Mouse (Mus musculus) kidney, embryonic 15.5 days (tissue): ENCODE data around the gene Gucy2e. TPM values are rescaled to one million over a fixed set of nuclear protein-coding genes. Genes with fewer than 3 reads are reported as not detected.

Experiments
- ATAC-seq: fragments of 200-750 bp; cut with Nextera tagmentation; replicated peaks from 2 replicates; pipeline ENCODE4 v1.8.0; 2017; ENCODE audit warnings: moderate TSS enrichment; ENCODE audit not compliant: low FRiP score
- H3K27ac ChIP-seq: fragments of 300-500 bp; sonication (generic); 2 replicates; pipeline ENCODE4 v1.5.1; 2015; ENCODE audit warnings: mild to moderate bottlenecking, inconsistent platforms
- H3K27me3 ChIP-seq: fragments of 300-500 bp; sonication (generic); 2 replicates; pipeline ENCODE4 v1.6.1; 2015; ENCODE audit warnings: inconsistent platforms
- H3K36me3 ChIP-seq: fragments of 300-500 bp; sonication (generic); 2 replicates; pipeline ENCODE4 v1.6.1; 2015; ENCODE audit warnings: inconsistent platforms
- H3K4me1 ChIP-seq: fragments of 300-500 bp; sonication (generic); 2 replicates; pipeline ENCODE4 v1.6.1; 2015; ENCODE audit warnings: inconsistent platforms
- H3K4me2 ChIP-seq: fragments of 300-500 bp; sonication (generic); 2 replicates; pipeline ENCODE4 v1.6.1; 2015; ENCODE audit warnings: moderate library complexity, mild to moderate bottlenecking, inconsistent platforms
- H3K4me3 ChIP-seq: fragments of 300-500 bp; sonication (generic); replicated peaks from 2 replicates; pipeline ENCODE4 v1.5.1; 2015; ENCODE audit warnings: mild to moderate bottlenecking, inconsistent platforms
- H3K9ac ChIP-seq: fragments of 300-500 bp; sonication (generic); 2 replicates; pipeline ENCODE4 v1.6.1; 2015; ENCODE audit warnings: mild to moderate bottlenecking, inconsistent platforms
- H3K9me3 ChIP-seq: fragments of 300-500 bp; sonication (generic); replicated peaks from 2 replicates; pipeline ENCODE4 v1.6.1; 2016; ENCODE audit warnings: inconsistent platforms
- WGBS: fragments of 180-500 bp; shearing (Covaris S2); methylation state at CpG from one replicate; pipeline ENCODE4 v1.1.7; 2015; ENCODE audit warnings: mixed read lengths; 5-methylcytosine and 5-hydroxymethylcytosine counted together
- polyA plus RNA-seq: library from polyadenylated mRNA; unstranded; fragments of >200 nt; fragmentation: Nextera tagmentation; extraction: Ambion mirVana; gene quantifications from 2 replicates; pipeline ENCODE4 v1.2.1, GENCODE M21; 2015

The Gucy2e gene
- polyA plus RNA-seq, 1 experiment from 2014 or later: 0.17 TPM

- H3K27me3 ChIP-seq: peaks cover 46% of the 10 kb centered on the region
- peaks cover 11% of the 10 kb centered on the region for H3K4me1 ChIP-seq
- 0 out of 2 replicates have a peak within 1 kb of the TSS, but pooled peaks have one; percentile 23 for H3K9ac ChIP-seq
- peak within 1 kb of the TSS; percentile 35 for H3K4me3 ChIP-seq
- ATAC-seq: no peak
- 36% methylated on average over 6 of the region's 6 CpGs for WGBS
- H3K9me3 ChIP-seq: no peaks in the 10 kb centered on the region
- peak within 1 kb of the TSS; percentile 60 for H3K4me2 ChIP-seq
- H3K27ac ChIP-seq: no peak within 1 kb of the TSS
- no peaks in the 10 kb centered on the region for H3K36me3 ChIP-seq
Measured at GRCm38 (mm10) chr11:69197743-69198142, 39.1 kb downstream of the Gucy2e start, which contains the start of gene Alox8. Alox8 (minus strand) TSS chr11:69197843.

- no peaks in the 10 kb centered on the region for H3K9me3 ChIP-seq
- H3K4me1 ChIP-seq: peaks cover 11% of the 10 kb centered on the region
- H3K27ac ChIP-seq: no peak overlapping the region
- H3K4me2 ChIP-seq: peak overlapping the region; percentile 60
- H3K27me3 ChIP-seq: peaks cover 46% of the 10 kb centered on the region
- under 1% methylated on average over 14 of the region's 14 CpGs for WGBS
- no peaks in the 10 kb centered on the region for H3K36me3 ChIP-seq
- peak overlapping the region; percentile 35 for H3K4me3 ChIP-seq
- H3K9ac ChIP-seq: 0 out of 2 replicates have a peak overlapping the region, but pooled peaks have one; percentile 23
- ATAC-seq: no peak
Measured at GRCm38 (mm10) chr11:69197194-69197593, 39.6 kb downstream of the Gucy2e start.

- Histone ChIP-seq H3K27me3 (peaks cover 46% of the 10 kb centered on the region), H3K9ac (no peak overlapping the region), H3K4me2 (peak overlapping the region; percentile 60), H3K4me1 (peaks cover 11% of the 10 kb centered on the region), H3K4me3 (peak overlapping the region; percentile 35), H3K9me3 (no peaks in the 10 kb centered on the region), H3K27ac (no peak overlapping the region), H3K36me3 (no peaks in the 10 kb centered on the region)
- ATAC-seq: no peak
- 10% methylated on average over 5 of the region's 5 CpGs for WGBS
Measured at GRCm38 (mm10) chr11:69196766-69197165, 40.1 kb downstream of the Gucy2e start.

GRCm38 (mm10) chr11:69192840-69193239 lies 44.0 kb downstream of the Gucy2e start:
- WGBS: 2% methylated on average over 1 of the region's 1 CpGs
- no peak overlapping the region for H3K27ac ChIP-seq
- ATAC-seq: no peak
- no peaks in the 10 kb centered on the region for H3K36me3 ChIP-seq
- no peak overlapping the region for H3K4me3 ChIP-seq
- peaks cover 34% of the 10 kb centered on the region for H3K27me3 ChIP-seq
- H3K9me3 ChIP-seq: no peaks in the 10 kb centered on the region
- H3K4me2 ChIP-seq: no peak overlapping the region
- no peak overlapping the region for H3K9ac ChIP-seq
- H3K4me1 ChIP-seq: peaks cover 11% of the 10 kb centered on the region

- Histone ChIP-seq H3K9me3 (no peaks in the 10 kb centered on the region), H3K27me3 (no peaks in the 10 kb centered on the region), H3K4me3 (no peak overlapping the region), H3K36me3 (no peaks in the 10 kb centered on the region), H3K4me1 (0 out of 2 replicates have a peak, but pooled peaks cover 3% of the 10 kb centered on the region), H3K9ac (no peak overlapping the region), H3K4me2 (no peak overlapping the region), H3K27ac (no peak overlapping the region)
- WGBS: 78% methylated on average over 6 of the region's 6 CpGs
- ATAC-seq: no peak
Measured at GRCm38 (mm10) chr11:69185936-69186335, 50.9 kb downstream of the Gucy2e start.

- H3K9me3 ChIP-seq: no peaks in the 10 kb centered on the region
- WGBS: 66% methylated on average over 5 of the region's 5 CpGs
- no peak for ATAC-seq
- H3K4me3 ChIP-seq: no peak overlapping the region
- H3K27ac ChIP-seq: no peak overlapping the region
- no peak overlapping the region for H3K9ac ChIP-seq
- no peaks in the 10 kb centered on the region for H3K36me3 ChIP-seq
- no peaks in the 10 kb centered on the region for H3K27me3 ChIP-seq
- H3K4me1 ChIP-seq: 0 out of 2 replicates have a peak, but pooled peaks cover 3% of the 10 kb centered on the region
- H3K4me2 ChIP-seq: no peak overlapping the region
Measured at GRCm38 (mm10) chr11:69185031-69185430, 51.8 kb downstream of the Gucy2e start.

GRCm38 (mm10) chr11:69180120-69180519 lies 56.7 kb downstream of the Gucy2e start:
- ATAC-seq: no peak
- Histone ChIP-seq H3K4me1 (0 out of 2 replicates have a peak, but pooled peaks cover 8% of the 10 kb centered on the region), H3K9me3 (no peaks in the 10 kb centered on the region), H3K9ac (no peak overlapping the region), H3K4me2 (no peak overlapping the region), H3K27ac (no peak overlapping the region), H3K36me3 (no peaks in the 10 kb centered on the region), H3K27me3 (no peaks in the 10 kb centered on the region), H3K4me3 (no peak overlapping the region)
- whole genome bisulfite sequencing: 88% methylated on average over 4 of the region's 4 CpGs

GRCm38 (mm10) chr11:69179512-69179911 lies 57.3 kb downstream of the Gucy2e start:
- Histone ChIP-seq H3K27ac (no peak overlapping the region), H3K9ac (no peak overlapping the region), H3K9me3 (no peaks in the 10 kb centered on the region), H3K4me2 (no peak overlapping the region), H3K4me1 (0 out of 2 replicates have a peak, but pooled peaks cover 8% of the 10 kb centered on the region), H3K36me3 (no peaks in the 10 kb centered on the region), H3K4me3 (no peak overlapping the region), H3K27me3 (no peaks in the 10 kb centered on the region)
- no peak for ATAC-seq
- whole genome bisulfite sequencing: 68% methylated on average over 3 of the region's 3 CpGs

- 85% methylated on average over 3 of the region's 3 CpGs for WGBS
Measured at GRCm38 (mm10) chr11:69178525-69178924, 58.3 kb downstream of the Gucy2e start.

GRCm38 (mm10) chr11:69174722-69175121 lies 62.1 kb downstream of the Gucy2e start:
- H3K4me1 ChIP-seq: peaks cover 9% of the 10 kb centered on the region; the same call in 1 of the 2 replicates
- no peaks in the 10 kb centered on the region for H3K9me3 ChIP-seq
- WGBS: 80% methylated on average over 7 of the region's 7 CpGs
- H3K4me2 ChIP-seq: no peak overlapping the region
- H3K27me3 ChIP-seq: no peaks in the 10 kb centered on the region
- no peak overlapping the region for H3K4me3 ChIP-seq
- no peak for ATAC-seq
- no peak overlapping the region for H3K9ac ChIP-seq
- H3K27ac ChIP-seq: no peak overlapping the region
- H3K36me3 ChIP-seq: no peaks in the 10 kb centered on the region

More at GRCm38 (mm10) chr11:69178525-69178924, 58.3 kb downstream of the Gucy2e start:
- no peak overlapping the region for H3K4me2 ChIP-seq
- no peak for ATAC-seq
- no peak overlapping the region for H3K9ac ChIP-seq
- H3K4me1 ChIP-seq: 0 out of 2 replicates have a peak, but pooled peaks cover 8% of the 10 kb centered on the region
- no peaks in the 10 kb centered on the region for H3K36me3 ChIP-seq
- no peak overlapping the region for H3K4me3 ChIP-seq
- H3K27me3 ChIP-seq: no peaks in the 10 kb centered on the region
- no peak overlapping the region for H3K27ac ChIP-seq
- no peaks in the 10 kb centered on the region for H3K9me3 ChIP-seq

GRCm38 (mm10) chr11:69172606-69173005 lies 64.2 kb downstream of the Gucy2e start:
- Histone ChIP-seq H3K4me1 (peaks cover 22% of the 10 kb centered on the region; the same call in 1 of the 2 replicates), H3K4me2 (no peak overlapping the region), H3K4me3 (no peak overlapping the region), H3K36me3 (no peaks in the 10 kb centered on the region), H3K27me3 (no peaks in the 10 kb centered on the region), H3K9ac (no peak overlapping the region), H3K27ac (no peak overlapping the region), H3K9me3 (no peaks in the 10 kb centered on the region)
- WGBS: 75% methylated on average over 2 of the region's 2 CpGs
- ATAC-seq: no peak

- ATAC-seq: no peak
- no peak overlapping the region for H3K4me2 ChIP-seq
- no peaks in the 10 kb centered on the region for H3K9me3 ChIP-seq
- no peak overlapping the region for H3K27ac ChIP-seq
- no peak overlapping the region for H3K9ac ChIP-seq
- 29% methylated on average over 7 of the region's 7 CpGs for WGBS
- H3K27me3 ChIP-seq: no peaks in the 10 kb centered on the region
- H3K4me3 ChIP-seq: no peak overlapping the region
- peaks cover 24% of the 10 kb centered on the region; the same call in 1 of the 2 replicates for H3K4me1 ChIP-seq
- no peaks in the 10 kb centered on the region for H3K36me3 ChIP-seq
Measured at GRCm38 (mm10) chr11:69171626-69172025, 65.2 kb downstream of the Gucy2e start.

- no peak overlapping the region for H3K4me2 ChIP-seq
- 0 out of 2 replicates have a peak, but pooled peaks cover 3% of the 10 kb centered on the region for H3K27me3 ChIP-seq
- no peak overlapping the region for H3K4me3 ChIP-seq
- ATAC-seq: no peak
- H3K4me1 ChIP-seq: peaks cover 19% of the 10 kb centered on the region; the same call in 1 of the 2 replicates
- H3K27ac ChIP-seq: no peak overlapping the region
- H3K9ac ChIP-seq: no peak overlapping the region
- no peaks in the 10 kb centered on the region for H3K36me3 ChIP-seq
- WGBS: 61% methylated on average over 12 of the region's 12 CpGs
- H3K9me3 ChIP-seq: no peaks in the 10 kb centered on the region
Measured at GRCm38 (mm10) chr11:69169313-69169712, 67.5 kb downstream of the Gucy2e start.
